Mouse (Mus musculus) liver, embryonic 14.5 days (tissue): ENCODE results near the gene Srsf1. TPM values are rescaled to one million over a fixed set of nuclear protein-coding genes. Genes with fewer than 3 reads are reported as not detected.

Source experiments
- ATAC-seq: fragments of 200-750 bp; cut with Nextera tagmentation; 2 replicates; pipeline ENCODE4 v1.8.0; 2017; ENCODE audit warnings: moderate number of reproducible peaks, mild to moderate bottlenecking, moderate library complexity; ENCODE audit not compliant: insufficient read depth
- DNase-seq, 3 experiments: peaks; one replicate each; pipeline ENCODE4 v3.0.0-alpha.2; 2012 to 2013; ENCODE audit warnings: low read depth in 3 of 3, low spot score in 3 of 3
- H3K27ac ChIP-seq: fragments of 300-500 bp; sonication (generic); 2 replicates; pipeline ENCODE4 v1.5.1; 2014; ENCODE audit warnings: moderate library complexity, mild to moderate bottlenecking, control low read depth, inconsistent platforms
- H3K27me3 ChIP-seq: fragments of 300-500 bp; sonication (generic); 2 replicates; pipeline ENCODE4 v1.6.1; 2014; ENCODE audit warnings: mild to moderate bottlenecking, low read length, moderate library complexity; ENCODE audit not compliant: control insufficient read depth, insufficient read depth
- H3K36me3 ChIP-seq: fragments of 300-500 bp; sonication (generic); replicated peaks from 2 replicates; pipeline ENCODE4 v1.6.1; 2014; ENCODE audit warnings: low read depth; ENCODE audit not compliant: control insufficient read depth, insufficient read depth
- H3K4me1 ChIP-seq, 2 experiments: fragments of 200-500 bp in 1 of 2; fragments of 300-500 bp in 1 of 2; sonication (generic) in 1 of 2; replicated peaks; 2 replicates each; pipeline ENCODE4 v1.6.1; 2012 to 2014; ENCODE audit warnings: antibody characterized with exemption in 1 of 2, inconsistent platforms in 1 of 2, low read length in 1 of 2; ENCODE audit not compliant: control insufficient read depth in 2 of 2, insufficient read depth in 2 of 2
- H3K4me2 ChIP-seq: fragments of 300-500 bp; sonication (generic); 2 replicates; pipeline ENCODE4 v1.6.1; 2014; ENCODE audit warnings: low read depth, mild to moderate bottlenecking, control low read depth, moderate library complexity
- H3K4me3 ChIP-seq, 2 experiments: fragments of 200-500 bp in 1 of 2; fragments of 300-500 bp in 1 of 2; sonication (generic) in 1 of 2; 2 replicates each; pipeline ENCODE4 v1.5.1; 2012 to 2014; ENCODE audit warnings: low read depth in 2 of 2, low read length in 2 of 2, mild to moderate bottlenecking in 2 of 2, control low read depth in 1 of 2, inconsistent platforms in 1 of 2, moderate library complexity in 1 of 2; ENCODE audit not compliant: insufficient read depth in 1 of 2
- H3K9ac ChIP-seq: fragments of 300-500 bp; sonication (generic); replicated peaks from 2 replicates; pipeline ENCODE4 v1.6.1; 2014; ENCODE audit warnings: mild to moderate bottlenecking, control low read depth, moderate library complexity
- H3K9me3 ChIP-seq: fragments of 300-500 bp; sonication (generic); 2 replicates; pipeline ENCODE4 v1.6.1; 2016; ENCODE audit warnings: low read length, mixed read lengths; ENCODE audit not compliant: control insufficient read depth
- CTCF ChIP-seq: IDR thresholded peaks from 2 replicates; pipeline ENCODE4 v1.5.1; 2016; ENCODE audit warnings: antibody characterized with exemption, low read depth, control low read depth
- EP300 ChIP-seq: IDR thresholded peaks from 2 replicates; pipeline ENCODE4 v1.6.1; 2016; ENCODE audit warnings: antibody characterized with exemption, low read depth
- WGBS: fragments of 180-500 bp; shearing (Covaris S2); extraction: QIAGEN DNeasy Blood & Tissue Kit; methylation state at CpG from one replicate; pipeline ENCODE4 v1.1.7; 2014; ENCODE audit not compliant: insufficient replicate concordance; 5-methylcytosine and 5-hydroxymethylcytosine counted together
- polyA plus RNA-seq, 2 experiments: library from polyadenylated mRNA; depleted of rRNA in 1 of 2; stranded (reverse) in 1 of 2; unstranded in 1 of 2; fragments of >200 nt; fragmentation: Nextera tagmentation in 1 of 2; extraction: Ambion mirVana in 1 of 2; gene quantifications; 2 replicates each; pipeline versions ENCODE4 v1.2.1 to v1.2.3; 2012 to 2014

The Srsf1 gene
- polyA plus RNA-seq, 2 experiments: 139 to 163 TPM

- no peak for ATAC-seq
- no peaks in the 10 kb centered on the region for H3K27me3 ChIP-seq
- no peak overlapping the region for H3K4me3 ChIP-seq
- H3K9me3 ChIP-seq: no peaks in the 10 kb centered on the region
- H3K4me1 ChIP-seq: no peaks in the 10 kb centered on the region
- H3K36me3 ChIP-seq: no peaks in the 10 kb centered on the region
- H3K9ac ChIP-seq: no peak overlapping the region
- DNase-seq: no peak
- H3K27ac ChIP-seq: no peak overlapping the region
- H3K4me2 ChIP-seq: no peak overlapping the region
- TF ChIP-seq EP300: no peak
- no peak for TF ChIP-seq CTCF
- WGBS: 77% methylated on average over 11 of the region's 11 CpGs
Measured at GRCm38 (mm10) chr11:88015161-88015560, 32.0 kb upstream of the Srsf1 start.

- WGBS: 70% methylated on average over 6 of the region's 6 CpGs
- Histone ChIP-seq H3K9me3 (no peaks in the 10 kb centered on the region), H3K27ac (no peak overlapping the region), H3K27me3 (no peaks in the 10 kb centered on the region), H3K9ac (no peak overlapping the region), H3K36me3 (no peaks in the 10 kb centered on the region), H3K4me1 (no peaks in the 10 kb centered on the region), H3K4me3 (no peak overlapping the region), H3K4me2 (no peak overlapping the region)
- DNase-seq (no peak), ATAC-seq (no peak)
- TF ChIP-seq EP300: no peak
- TF ChIP-seq CTCF: no peak
Measured at GRCm38 (mm10) chr11:88015795-88016194, 31.4 kb upstream of the Srsf1 start.

- WGBS: 65% methylated on average over 2 of the region's 2 CpGs
- Histone ChIP-seq H3K27me3 (no peaks in the 10 kb centered on the region), H3K27ac (no peak overlapping the region), H3K4me2 (no peak overlapping the region), H3K4me3 (no peak overlapping the region), H3K4me1 (no peaks in the 10 kb centered on the region), H3K36me3 (no peaks in the 10 kb centered on the region), H3K9ac (no peak overlapping the region), H3K9me3 (no peaks in the 10 kb centered on the region)
- no peak for TF ChIP-seq EP300
- no peak for TF ChIP-seq CTCF
- DNase-seq (no peak), ATAC-seq (no peak)
Measured at GRCm38 (mm10) chr11:88023933-88024332, 23.2 kb upstream of the Srsf1 start.

- no peaks in the 10 kb centered on the region for H3K4me1 ChIP-seq
- 76% methylated on average over 9 of the region's 9 CpGs for WGBS
- no peaks in the 10 kb centered on the region for H3K36me3 ChIP-seq
- ATAC-seq (no peak), DNase-seq (no peak)
- H3K27me3 ChIP-seq: no peaks in the 10 kb centered on the region
- H3K4me3 ChIP-seq: no peak overlapping the region
- H3K27ac ChIP-seq: no peak overlapping the region
- H3K9ac ChIP-seq: no peak overlapping the region
- no peaks in the 10 kb centered on the region for H3K9me3 ChIP-seq
- H3K4me2 ChIP-seq: no peak overlapping the region
- TF ChIP-seq CTCF (no peak), EP300 (no peak)
Measured at GRCm38 (mm10) chr11:88027391-88028035, 19.7 kb upstream of the Srsf1 start.

DNA sequence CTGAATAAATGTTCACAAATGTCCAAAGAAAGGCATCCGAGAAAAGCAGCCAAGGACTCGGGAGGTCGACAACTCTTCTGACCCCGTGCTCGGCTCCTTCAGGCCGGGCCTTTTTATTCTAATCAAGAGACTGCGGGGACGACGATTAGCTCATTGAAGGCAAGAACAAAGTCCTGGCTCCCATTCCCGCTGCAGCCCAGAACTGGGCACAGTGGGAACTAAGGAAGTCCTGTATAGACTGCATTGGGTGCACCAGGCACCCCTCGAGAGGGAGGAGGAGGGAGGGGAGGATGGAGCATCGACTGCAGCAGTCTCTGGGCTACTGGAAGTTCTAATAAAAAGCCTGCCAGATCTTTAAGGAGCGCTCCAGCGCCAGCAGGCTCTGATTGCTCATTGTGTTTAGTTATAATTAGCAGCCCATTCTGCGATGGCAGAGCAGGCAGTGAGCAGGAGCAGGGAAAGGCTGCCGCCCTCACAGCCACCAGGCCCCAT lies 18.9 kb upstream of the Srsf1 start:
- H3K9me3 ChIP-seq: no peaks in the 10 kb centered on the region
- no peak overlapping the region for H3K4me2 ChIP-seq
- WGBS: 44% methylated on average over 16 of the region's 16 CpGs
- no peak for DNase-seq
- no peak overlapping the region for H3K27ac ChIP-seq
- no peak for ATAC-seq
- H3K36me3 ChIP-seq: no peaks in the 10 kb centered on the region
- no peaks in the 10 kb centered on the region for H3K4me1 ChIP-seq
- H3K4me3 ChIP-seq: no peak overlapping the region
- no peaks in the 10 kb centered on the region for H3K27me3 ChIP-seq
- H3K9ac ChIP-seq: no peak overlapping the region
- TF ChIP-seq EP300 (no peak), CTCF (no peak)
